Mouse (Mus musculus): Measurements from ENCODE around the gene 1110017D15Rik.

Gene 1110017D15Rik

GRCm38 (mm10) chr4:41517233-41517632 lies at the start of gene 1110017D15Rik:
Gene 1110017D15Rik (minus strand): TSS chr4:41517333.
- no peak for DNase-seq

GRCm38 (mm10) chr4:41566123-41566522 lies 49.0 kb upstream of the 1110017D15Rik start:
- no peak for DNase-seq

GRCm38 (mm10) chr4:41563297-41563696 lies 46.2 kb upstream of the 1110017D15Rik start:
- no peak for DNase-seq

DNA sequence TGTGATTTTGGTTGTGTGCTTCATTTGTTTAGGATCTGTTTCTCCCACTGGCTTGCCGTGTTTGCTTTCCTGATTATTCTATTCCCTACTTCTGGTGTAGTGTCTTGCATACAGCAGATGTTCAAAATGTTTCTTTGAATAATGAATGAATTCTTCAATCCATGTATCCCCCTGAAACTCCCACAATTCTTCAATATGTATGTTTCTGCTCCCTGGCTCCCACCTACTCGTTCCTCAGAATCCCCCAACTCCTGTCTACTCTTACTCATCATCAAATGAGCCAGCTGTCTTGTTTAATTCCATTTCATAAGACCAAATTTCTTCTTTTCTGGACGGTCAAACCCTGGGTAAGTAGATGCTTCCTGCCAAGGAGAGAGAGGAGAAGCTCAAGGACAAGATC lies 40.0 kb upstream of the 1110017D15Rik start:
- no peak for DNase-seq

DNA sequence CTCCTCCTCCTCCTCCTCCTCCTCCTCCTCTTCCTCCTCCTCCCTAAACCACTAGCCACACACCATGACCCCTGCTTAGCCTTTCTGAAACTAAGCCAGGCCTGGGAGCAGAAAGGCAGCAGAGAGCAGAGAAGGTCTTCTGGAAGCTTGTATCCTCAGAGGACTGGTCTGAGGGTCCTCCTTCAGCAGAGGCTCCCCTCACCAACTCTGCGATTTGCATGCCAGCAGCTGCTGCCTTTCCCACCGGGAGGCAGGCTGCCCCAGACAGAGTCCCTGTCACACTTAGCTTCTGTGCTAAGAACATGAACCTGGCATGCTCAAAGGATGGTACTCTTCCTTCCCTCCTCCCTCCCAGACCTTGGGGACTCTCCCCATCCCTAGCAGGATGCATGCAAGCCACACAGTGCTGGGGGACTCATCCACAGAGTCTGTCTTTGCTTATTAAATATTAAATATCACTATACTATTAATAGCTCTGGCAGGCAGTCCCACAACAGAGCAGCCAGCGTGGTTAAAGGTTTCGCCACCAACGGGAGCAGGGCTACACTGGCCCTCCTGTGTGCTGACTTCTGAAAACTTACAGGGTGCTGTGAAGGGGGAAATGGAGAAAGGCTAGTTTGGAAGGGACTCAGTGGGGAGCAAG lies 39.3 kb upstream of the 1110017D15Rik start:
- no peak for DNase-seq

GRCm38 (mm10) chr4:41554994-41555663 lies 38.0 kb upstream of the 1110017D15Rik start:
- no peak for DNase-seq

GRCm38 (mm10) chr4:41553116-41553515 lies 36.0 kb upstream of the 1110017D15Rik start:
- DNase-seq = no peak

GRCm38 (mm10) chr4:41552529-41552928 lies 35.4 kb upstream of the 1110017D15Rik start:
- peak; percentile 46 to 52 for DNase-seq

GRCm38 (mm10) chr4:41547086-41547485 lies 30.0 kb upstream of the 1110017D15Rik start:
- DNase-seq = no peak

GRCm38 (mm10) chr4:41545985-41546384 lies 28.9 kb upstream of the 1110017D15Rik start:
- DNase-seq = no peak

DNA sequence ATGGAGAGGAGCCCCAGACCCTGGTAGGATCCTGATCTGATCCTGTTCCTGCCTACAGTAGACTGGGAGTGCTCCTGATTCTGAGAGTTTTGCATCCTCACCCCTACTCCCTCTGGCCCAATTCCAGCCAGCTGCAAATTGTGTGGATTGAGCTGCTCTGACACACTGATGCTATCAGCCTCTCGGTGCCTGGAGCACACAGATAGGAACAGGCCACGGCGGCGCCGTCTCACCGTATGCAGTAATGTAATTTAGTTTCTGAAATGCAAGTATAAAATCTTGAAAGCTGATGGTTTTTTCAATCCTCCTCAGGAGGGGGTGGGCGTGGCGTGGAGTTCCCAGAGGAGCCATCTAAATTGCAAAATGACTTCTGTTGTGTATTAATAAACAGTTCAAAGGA lies 25.0 kb upstream of the 1110017D15Rik start:
- no peak for DNase-seq

- no peak for DNase-seq
Observed at GRCm38 (mm10) chr4:41534866-41535265, 17.7 kb upstream of the 1110017D15Rik start.

DNA sequence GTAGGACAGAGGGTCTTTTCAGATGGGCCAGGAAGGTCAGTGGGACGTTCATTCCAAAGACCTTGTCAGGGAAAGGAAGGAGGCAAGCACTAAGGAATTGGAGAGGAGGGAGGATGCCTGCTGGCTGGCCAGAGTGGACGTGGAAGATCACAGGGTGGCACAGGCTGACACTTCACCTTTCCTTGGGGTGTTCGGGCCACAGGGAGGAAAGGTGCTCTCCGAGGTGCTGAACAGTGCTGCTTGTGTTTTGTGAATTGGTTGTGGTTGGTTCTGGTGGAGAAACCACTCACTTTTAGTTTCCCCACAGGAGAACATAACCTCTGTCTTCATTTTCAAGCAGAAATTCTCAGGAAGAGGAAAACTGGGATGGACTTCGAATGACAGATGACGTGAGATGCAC lies 15.3 kb upstream of the 1110017D15Rik start:
- no peak for DNase-seq

GRCm38 (mm10) chr4:41527996-41528395 lies 10.9 kb upstream of the 1110017D15Rik start:
- DNase-seq = no peak

GRCm38 (mm10) chr4:41527076-41527475 lies 9.9 kb upstream of the 1110017D15Rik start:
- no peak for DNase-seq

- no peak for DNase-seq
Observed at GRCm38 (mm10) chr4:41526553-41526952, 9.4 kb upstream of the 1110017D15Rik start.

GRCm38 (mm10) chr4:41524829-41525228 lies 7.7 kb upstream of the 1110017D15Rik start:
- no peak for DNase-seq

- no peak for DNase-seq
Observed at GRCm38 (mm10) chr4:41523839-41524238, 6.7 kb upstream of the 1110017D15Rik start.

DNA sequence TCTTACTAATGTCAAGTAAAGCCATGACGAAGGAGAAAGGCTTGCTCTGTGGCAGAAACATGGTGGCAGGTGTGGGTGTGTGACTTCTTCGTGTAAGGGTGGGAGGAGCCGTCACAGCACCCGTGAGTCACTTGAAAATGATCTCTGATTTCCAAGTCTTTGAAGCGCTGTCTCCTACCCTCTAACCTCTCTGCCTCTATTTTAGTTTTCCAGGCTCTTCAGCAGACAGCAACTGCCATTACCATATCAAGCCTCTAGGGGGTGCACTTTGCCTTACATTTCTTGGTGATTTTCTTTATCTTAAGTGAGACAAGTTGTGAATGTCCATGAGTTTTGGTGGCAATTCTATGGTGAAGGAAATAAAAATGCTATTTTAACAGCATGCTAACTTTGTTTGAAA lies 5.7 kb upstream of the 1110017D15Rik start:
- DNase-seq = no peak

DNA sequence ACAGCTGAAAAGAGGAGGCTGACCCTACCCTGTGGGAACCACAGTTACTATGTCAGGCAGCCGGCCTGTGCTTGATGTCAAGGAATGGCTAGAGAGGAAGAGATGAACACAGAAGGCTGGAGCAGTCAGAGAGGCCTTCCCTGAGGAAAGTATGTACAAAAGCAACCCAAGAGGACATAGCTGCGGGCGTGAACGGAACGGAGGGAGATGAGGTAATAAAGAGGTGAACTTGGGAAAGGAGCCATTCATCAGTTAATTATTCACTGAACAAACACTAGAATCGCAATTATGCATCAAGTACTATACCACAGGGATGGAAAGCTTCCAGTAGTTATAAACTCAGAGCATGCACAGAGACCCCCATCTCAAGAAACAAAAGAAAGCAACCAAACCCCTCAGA lies 5.0 kb upstream of the 1110017D15Rik start:
- DNase-seq = no peak

DNA sequence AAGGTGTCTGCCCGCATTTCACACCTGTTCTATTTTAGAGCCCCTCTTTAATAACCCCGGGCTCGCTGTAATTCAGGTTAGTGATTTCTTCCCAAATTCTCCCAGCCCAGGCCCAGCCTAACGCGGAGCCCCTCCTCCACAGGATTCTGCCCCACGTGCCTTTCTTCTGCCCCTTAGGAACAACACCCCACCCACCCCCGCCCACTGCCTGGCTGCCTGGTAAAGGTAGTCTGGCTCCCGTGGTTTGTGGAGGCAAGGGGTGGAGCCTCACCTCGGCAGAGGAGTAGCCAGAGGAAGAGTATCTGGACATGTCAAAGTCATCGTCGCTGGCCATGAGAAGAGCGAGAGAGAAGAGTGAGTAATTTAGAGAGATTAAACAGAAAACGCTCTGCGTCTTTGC lies 3.5 kb upstream of the 1110017D15Rik start:
- DNase-seq = no peak

GRCm38 (mm10) chr4:41519195-41519594 lies 2.1 kb upstream of the 1110017D15Rik start:
- DNase-seq = no peak

DNA sequence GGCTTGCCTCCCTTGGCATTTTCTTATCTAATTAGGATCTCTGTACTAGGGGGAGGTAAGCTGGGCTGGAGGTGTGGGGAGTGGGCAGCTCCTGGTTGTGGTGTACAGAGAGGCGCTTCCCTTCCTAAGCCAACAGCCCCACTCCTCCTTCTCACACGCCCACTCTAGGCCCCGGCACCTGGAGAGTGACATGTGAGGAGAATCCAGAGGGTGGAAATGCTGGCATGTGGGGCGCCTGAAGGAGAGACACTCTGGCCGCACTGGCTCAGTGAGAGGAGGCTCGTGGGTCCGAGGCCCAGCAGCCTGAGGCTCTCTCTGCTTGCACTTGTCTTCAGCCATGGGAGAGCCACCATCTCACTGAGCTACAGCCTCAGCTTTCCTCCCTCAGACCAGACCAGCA lies 1.2 kb upstream of the 1110017D15Rik start:
- no peak for DNase-seq

GRCm38 (mm10) chr4:41513714-41514113 lies 3.4 kb downstream of the 1110017D15Rik start:
- DNase-seq = no peak

DNA sequence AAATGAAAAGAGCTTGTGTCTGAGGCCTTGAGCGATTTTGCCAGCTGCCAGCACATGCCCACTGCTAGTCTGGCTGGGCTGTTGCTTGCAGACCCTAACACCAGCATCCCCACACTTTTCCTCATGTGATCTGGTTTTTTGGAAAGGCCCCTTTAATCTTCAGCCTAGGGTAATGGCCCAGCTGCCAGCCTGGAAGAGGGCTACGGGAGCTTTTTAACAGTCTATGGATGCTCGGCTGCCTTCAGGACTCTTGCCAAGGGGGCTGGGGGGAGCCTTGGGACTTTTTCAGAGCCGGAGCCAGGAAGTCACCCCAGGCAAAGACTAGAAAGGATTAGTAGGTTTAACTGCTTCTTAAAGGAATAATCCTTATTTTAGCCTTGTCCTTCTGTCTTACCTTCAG lies 3.8 kb downstream of the 1110017D15Rik start:
- no peak for DNase-seq
